In the genomic region with DNA sequence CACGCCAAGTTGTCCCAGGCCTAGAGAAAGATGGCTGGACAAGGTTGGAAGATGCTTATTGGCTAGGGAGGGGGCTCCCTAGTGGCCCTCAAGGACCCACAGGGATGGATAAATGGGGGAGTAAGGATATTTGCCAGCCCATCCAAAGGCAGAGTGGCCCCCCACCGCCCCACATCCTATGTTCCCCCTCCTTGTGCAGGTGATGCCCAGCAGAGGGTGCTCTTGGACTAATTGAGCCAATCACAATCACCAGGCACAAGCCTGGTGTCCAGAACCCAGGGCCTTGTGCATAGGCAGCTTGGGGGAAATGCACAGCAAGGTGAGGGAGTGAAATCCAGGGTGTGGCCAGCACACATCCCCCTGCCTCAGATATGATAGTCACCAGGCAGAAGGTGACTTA, we compare ENCODE assay signal across 9 mouse cellular contexts. TPM values are rescaled to one million over a fixed set of nuclear protein-coding genes. Genes with fewer than 3 reads are reported as not detected.
DNase-seq lines count a peak whose midpoint lies in the region; ATAC-seq and TF ChIP-seq lines count a peak whose summit lies in the region.
"Had no signal": no experiment of that assay in that cellular context is flagged by ENCODE, and none has a peak within 500 bp of the region (broad histone marks: within the 10 kb centered on the region; RNA-seq: fewer than 3 reads in every experiment).

No protein-coding gene starts in this region.

- DNase-seq in kidney, adult 2 months, result peak; percentile 48
- DNase-seq in kidney, adult 11 months, result no peak
- no peak for DNase-seq in ES-E14 (ENCODE audit: low read depth, low spot score)
- peak; percentile 75 to 85 for DNase-seq in cerebellum, postnatal 25 days

- no peak for ATAC-seq in heart, embryonic 15.5 days (replicated peaks; ENCODE audit: insufficient number of reproducible peaks, insufficient read depth, low FRiP score, low read depth)
- ATAC-seq in liver, embryonic 12.5 days, result peak; percentile 20; the same call in 1 of the 2 replicates
- peak; percentile 51; the same call in 1 of the 2 replicates for ATAC-seq in neural tube, embryonic 14.5 days (ENCODE audit: low read depth)
- no peak for ATAC-seq in activated CD4-positive, CD25-positive, alpha-beta regulatory T cell, adult 4 months

- H3K9ac ChIP-seq in ES-E14 (ENCODE audit: insufficient read depth, low read depth, low read length, poor library complexity, severe bottlenecking), result no peak overlapping the region
- H3K9ac ChIP-seq in heart, embryonic 15.5 days, result no peak overlapping the region
- no peak overlapping the region for H3K9ac ChIP-seq in liver, embryonic 12.5 days
- peak overlapping the region; percentile 75 for H3K9ac ChIP-seq in neural tube, embryonic 14.5 days (replicated peaks; ENCODE audit: low read depth, low read length)

- H3K27me3 ChIP-seq in kidney, adult 2 months (replicated peaks; ENCODE audit: control insufficient read depth, insufficient read depth, low read length), result no peaks in the 10 kb centered on the region
- no peaks in the 10 kb centered on the region for H3K27me3 ChIP-seq in heart, embryonic 15.5 days
- peaks cover 43% of the 10 kb centered on the region for H3K27me3 ChIP-seq in liver, embryonic 12.5 days (replicated peaks)
- H3K27me3 ChIP-seq in neural tube, embryonic 14.5 days (ENCODE audit: control insufficient read depth, insufficient read depth, low read length), result no peaks in the 10 kb centered on the region

- H3K4me2 ChIP-seq in heart, embryonic 15.5 days, result peak overlapping the region; percentile 68; the same call in 1 of the 2 replicates
- no peak overlapping the region for H3K4me2 ChIP-seq in liver, embryonic 12.5 days
- H3K4me2 ChIP-seq in neural tube, embryonic 14.5 days (ENCODE audit: low read depth, low read length), result peak overlapping the region; percentile 65

- TF ChIP-seq POLR2A in kidney, adult 2 months (IDR thresholded peaks at IDR 0.05; ENCODE audit: low read depth, low read length), result no peak

- WGBS in kidney, adult 2 months, result 48% methylated on average over 2 of the region's 2 CpGs
- 37% methylated on average over 2 of the region's 2 CpGs for WGBS in heart, embryonic 15.5 days
- 33% methylated on average over 2 of the region's 2 CpGs for WGBS in liver, embryonic 12.5 days (ENCODE audit: insufficient replicate concordance)
- 24% methylated on average over 2 of the region's 2 CpGs for WGBS in neural tube, embryonic 14.5 days

- no peak overlapping the region for H3K4me3 ChIP-seq in kidney, adult 2 months (ENCODE audit: insufficient read depth, low read depth, low read length)
- no peak overlapping the region for H3K4me3 ChIP-seq in ES-E14 (ENCODE audit: insufficient read depth in 1 of 2, low read depth in 1 of 2, low read length in 2 of 2, poor library complexity in 1 of 2, severe bottlenecking in 1 of 2)
- no peak overlapping the region for H3K4me3 ChIP-seq in heart, embryonic 15.5 days
- H3K4me3 ChIP-seq in liver, embryonic 12.5 days, result no peak overlapping the region
- H3K4me3 ChIP-seq in neural tube, embryonic 14.5 days (ENCODE audit: low read depth, low read length), result peak overlapping the region; percentile 58

- peaks cover 5% of the 10 kb centered on the region; the same call in 1 of the 2 replicates for H3K4me1 ChIP-seq in kidney, adult 2 months (ENCODE audit: control insufficient read depth, insufficient read depth, low read length)
- H3K4me1 ChIP-seq in ES-E14 (ENCODE audit: control insufficient read depth in 2 of 2, insufficient read depth in 2 of 2, low read length in 2 of 2, poor library complexity in 1 of 2), result peaks cover 0 to 10% of the 10 kb centered on the region in 2 experiments; a peak in 1 of 4 replicates
- H3K4me1 ChIP-seq in heart, embryonic 15.5 days (replicated peaks), result peaks cover 22% of the 10 kb centered on the region
- H3K4me1 ChIP-seq in liver, embryonic 12.5 days, result peaks cover 54% of the 10 kb centered on the region
- peaks cover 21% of the 10 kb centered on the region for H3K4me1 ChIP-seq in neural tube, embryonic 14.5 days (ENCODE audit: control insufficient read depth, insufficient read depth, low read length)

- H3K9me3 ChIP-seq in ES-E14 (ENCODE audit: control insufficient read depth, insufficient read depth, low read depth, low read length), result no peaks in the 10 kb centered on the region
- no peaks in the 10 kb centered on the region for H3K9me3 ChIP-seq in heart, embryonic 15.5 days (replicated peaks)
- H3K9me3 ChIP-seq in liver, embryonic 12.5 days (replicated peaks), result no peaks in the 10 kb centered on the region
- no peaks in the 10 kb centered on the region for H3K9me3 ChIP-seq in neural tube, embryonic 14.5 days (ENCODE audit: control insufficient read depth, low read length)

- TF ChIP-seq CTCF in kidney, adult 2 months (conservative IDR thresholded peaks at IDR 0.05; ENCODE audit: insufficient read depth, insufficient read length, low read depth, low read length), result peak; percentile 75

- in situ Hi-C loops in ES-E14 (cut with MboI; ENCODE audit: low sequenced_read_pairs in 2 of 2, unreplicated experiment in 2 of 2), result no loop called here

- no peak overlapping the region for H3K27ac ChIP-seq in kidney, adult 2 months (ENCODE audit: insufficient read depth, low read depth, low read length)
- no peak overlapping the region for H3K27ac ChIP-seq in ES-E14 (ENCODE audit: insufficient read depth, low read depth, low read length, poor library complexity, severe bottlenecking)
- no peak overlapping the region for H3K27ac ChIP-seq in heart, embryonic 15.5 days
- no peak overlapping the region; the same call in 1 of the 2 replicates for H3K27ac ChIP-seq in liver, embryonic 12.5 days
- H3K27ac ChIP-seq in neural tube, embryonic 14.5 days (ENCODE audit: low read depth, low read length), result peak overlapping the region; percentile 92

- no peaks in the 10 kb centered on the region for H3K36me3 ChIP-seq in kidney, adult 2 months (ENCODE audit: control insufficient read depth, insufficient read depth, low read length)
- H3K36me3 ChIP-seq in ES-E14 (ENCODE audit: control insufficient read depth, insufficient read depth, low read length, poor library complexity, severe bottlenecking), result no peaks in the 10 kb centered on the region
- H3K36me3 ChIP-seq in heart, embryonic 15.5 days, result no peaks in the 10 kb centered on the region
- no peaks in the 10 kb centered on the region for H3K36me3 ChIP-seq in liver, embryonic 12.5 days
- H3K36me3 ChIP-seq in neural tube, embryonic 14.5 days (ENCODE audit: control insufficient read depth, insufficient read depth, low read length), result peaks cover 3% of the 10 kb centered on the region; the same call in 1 of the 2 replicates

TF ChIP-seq in ES-E14, 5 proteins besides CTCF, POLR2A, EP300 and RAD21:
- TF ChIP-seq CHD2 (IDR thresholded peaks at IDR 0.05; ENCODE audit: low read depth, low read length) (no peak), HCFC1 (IDR thresholded peaks at IDR 0.05; ENCODE audit: borderline replicate concordance, insufficient read depth, low read length) (no peak), ZNF384 (IDR thresholded peaks at IDR 0.05; ENCODE audit: low read depth, low read length) (no peak), MAFK (IDR thresholded peaks at IDR 0.05; ENCODE audit: insufficient read depth, low read depth, low read length) (no peak), ZC3H11A (IDR thresholded peaks at IDR 0.05; ENCODE audit: borderline replicate concordance, low read depth, low read length) (peak; percentile 55; the same call in 1 of the 2 replicates)

RNA-seq across cellular contexts. Expression of gene Csdc2, which starts 1.7 kb away (rescaled TPM):
- polyA plus RNA-seq in kidney, adult 2 months (2012; rRNA removed), result 5.6 and 6.0 TPM in 2 replicates
- total RNA-seq in ES-E14 (2012; rRNA removed), result 1.2 TPM in 2 replicates
- polyA plus RNA-seq in heart, embryonic 15.5 days (2015; fragmentation: Nextera tagmentation; extraction: Ambion mirVana), result 5.7 and 9.6 TPM in 2 replicates
- polyA plus RNA-seq in liver, embryonic 12.5 days (2016; fragmentation: Nextera tagmentation; extraction: Ambion mirVana), result 1.8 and 2.5 TPM in 2 replicates
- polyA plus RNA-seq in neural tube, embryonic 14.5 days (2014; fragmentation: Nextera tagmentation; extraction: Ambion mirVana), result 170 and 208 TPM in 2 replicates
- not detected for polyA plus RNA-seq in activated CD4-positive, CD25-positive, alpha-beta regulatory T cell, adult 4 months (2017; shearing (Covaris generic))

RNA-seq across cellular contexts. Expression of gene Polr3h, which starts 12.2 kb away (rescaled TPM):
- polyA plus RNA-seq in kidney, adult 2 months (2012; rRNA removed), result 16.1 and 20.2 TPM in 2 replicates
- 72.4 and 83.7 TPM in 2 replicates for total RNA-seq in ES-E14 (2012; rRNA removed)
- polyA plus RNA-seq in heart, embryonic 15.5 days (2015; fragmentation: Nextera tagmentation; extraction: Ambion mirVana), result 134 and 145 TPM in 2 replicates
- 87.2 and 96.3 TPM in 2 replicates for polyA plus RNA-seq in liver, embryonic 12.5 days (2016; fragmentation: Nextera tagmentation; extraction: Ambion mirVana)
- polyA plus RNA-seq in neural tube, embryonic 14.5 days (2014; fragmentation: Nextera tagmentation; extraction: Ambion mirVana), result 88.1 and 98.4 TPM in 2 replicates
- polyA plus RNA-seq in activated CD4-positive, CD25-positive, alpha-beta regulatory T cell, adult 4 months (2017; shearing (Covaris generic)), result 10 to 100 TPM; 21.1 to 31.2 TPM

RNA-seq across cellular contexts. Expression of gene Pmm1, which starts 22.5 kb away (rescaled TPM):
- 50.7 and 51.4 TPM in 2 replicates for polyA plus RNA-seq in kidney, adult 2 months (2012; rRNA removed)
- total RNA-seq in ES-E14 (2012; rRNA removed), result 299 and 342 TPM in 2 replicates
- polyA plus RNA-seq in heart, embryonic 15.5 days (2015; fragmentation: Nextera tagmentation; extraction: Ambion mirVana), result 18.1 and 27.9 TPM in 2 replicates
- 24.6 and 28.0 TPM in 2 replicates for polyA plus RNA-seq in liver, embryonic 12.5 days (2016; fragmentation: Nextera tagmentation; extraction: Ambion mirVana)
- 78.6 and 96.6 TPM in 2 replicates for polyA plus RNA-seq in neural tube, embryonic 14.5 days (2014; fragmentation: Nextera tagmentation; extraction: Ambion mirVana)
- 10 to 100 TPM; 22.5 to 24.6 TPM for polyA plus RNA-seq in activated CD4-positive, CD25-positive, alpha-beta regulatory T cell, adult 4 months (2017; shearing (Covaris generic))

RNA-seq across cellular contexts. Expression of gene 1700029P11Rik, which starts 42.1 kb away (rescaled TPM):
- 0.08 and 0.15 TPM in 2 replicates for polyA plus RNA-seq in kidney, adult 2 months (2012; rRNA removed)
- total RNA-seq in ES-E14 (2012; rRNA removed), result 29.9 and 41.1 TPM in 2 replicates
- polyA plus RNA-seq in heart, embryonic 15.5 days (2015; fragmentation: Nextera tagmentation; extraction: Ambion mirVana), result not detected in 2 replicates
- polyA plus RNA-seq in liver, embryonic 12.5 days (2016; fragmentation: Nextera tagmentation; extraction: Ambion mirVana), result not detected in 2 replicates
- not detected in 2 replicates for polyA plus RNA-seq in neural tube, embryonic 14.5 days (2014; fragmentation: Nextera tagmentation; extraction: Ambion mirVana)
- not detected for polyA plus RNA-seq in activated CD4-positive, CD25-positive, alpha-beta regulatory T cell, adult 4 months (2017; shearing (Covaris generic))
- polyA plus RNA-seq: liver, embryonic 16.5 days had no signal

RNA-seq across cellular contexts. Expression of gene Xrcc6, which starts 49.4 kb away (rescaled TPM):
- 15.6 and 22.1 TPM in 2 replicates for polyA plus RNA-seq in kidney, adult 2 months (2012; rRNA removed)
- total RNA-seq in ES-E14 (2012; rRNA removed), result 69.1 and 84.6 TPM in 2 replicates
- 58.2 and 85.4 TPM in 2 replicates for polyA plus RNA-seq in heart, embryonic 15.5 days (2015; fragmentation: Nextera tagmentation; extraction: Ambion mirVana)
- polyA plus RNA-seq in liver, embryonic 12.5 days (2016; fragmentation: Nextera tagmentation; extraction: Ambion mirVana), result 94.9 and 98.7 TPM in 2 replicates
- polyA plus RNA-seq in neural tube, embryonic 14.5 days (2014; fragmentation: Nextera tagmentation; extraction: Ambion mirVana), result 42.1 and 48.6 TPM in 2 replicates
- 10 to 100 TPM; 50.9 to 58.1 TPM for polyA plus RNA-seq in activated CD4-positive, CD25-positive, alpha-beta regulatory T cell, adult 4 months (2017; shearing (Covaris generic))

Comparison
In these comparisons a context has a peak if more than half of its experiments do, and no peak if none do; other contexts are left out.
1. DNase-seq: peak in kidney, adult 2 months (single experiment) and cerebellum, postnatal 25 days (2 of 2); none in kidney, adult 11 months (single experiment) and ES-E14 (single experiment).
2. ATAC-seq: peak in liver, embryonic 12.5 days (single experiment) and neural tube, embryonic 14.5 days (single experiment); none in heart, embryonic 15.5 days (single experiment) and activated CD4-positive, CD25-positive, alpha-beta regulatory T cell, adult 4 months (single experiment).
3. RNA of gene Csdc2, which starts 1.7 kb away (polyA plus RNA-seq): 170 to 208 TPM in neural tube, embryonic 14.5 days; 5.7 to 9.6 TPM in heart, embryonic 15.5 days, 5.6 to 6.0 TPM in kidney, adult 2 months, 1.8 to 2.5 TPM in liver, embryonic 12.5 days and not detected in activated CD4-positive, CD25-positive, alpha-beta regulatory T cell, adult 4 months; every median in the first group is over 10 times any median in the second.